Mouse (Mus musculus) kidney, adult 11 months (tissue): ENCODE results near the gene Phex.

Experiments used
- DNase-seq: peaks from one replicate; pipeline ENCODE4 v3.0.0; 2022

Gene Phex

GRCm38 (mm10) chrX:157306796-157307405 lies 108.2 kb downstream of the Phex start:
- DNase-seq = no peak

- no peak for DNase-seq
These were observed 109.3 kb downstream of the Phex start for GRCm38 (mm10) chrX:157305852-157306232.

GRCm38 (mm10) chrX:157305193-157305851 lies 109.8 kb downstream of the Phex start:
- no peak for DNase-seq

- DNase-seq = no peak
These were observed 122.7 kb downstream of the Phex start for GRCm38 (mm10) chrX:157292411-157292810.

GRCm38 (mm10) chrX:157276581-157276980 lies 138.5 kb downstream of the Phex start:
- DNase-seq = no peak

- no peak for DNase-seq
These were observed 141.8 kb downstream of the Phex start for GRCm38 (mm10) chrX:157273291-157273690.

GRCm38 (mm10) chrX:157271609-157272008 lies 143.5 kb downstream of the Phex start:
- no peak for DNase-seq

GRCm38 (mm10) chrX:157269726-157270305 lies 145.3 kb downstream of the Phex start:
- no peak for DNase-seq

- DNase-seq = no peak
These were observed 147.0 kb downstream of the Phex start for GRCm38 (mm10) chrX:157268141-157268540.

- no peak for DNase-seq
These were observed 212.4 kb downstream of the Phex start for GRCm38 (mm10) chrX:157202736-157203135.

GRCm38 (mm10) chrX:157184167-157184566 lies 230.9 kb downstream of the Phex start:
- no peak for DNase-seq

- DNase-seq = no peak
These were observed 234.3 kb downstream of the Phex start for GRCm38 (mm10) chrX:157180845-157181244.

- no peak for DNase-seq
These were observed 251.0 kb downstream of the Phex start for GRCm38 (mm10) chrX:157164142-157164541.

- DNase-seq = no peak
These were observed 251.7 kb downstream of the Phex start for GRCm38 (mm10) chrX:157163394-157163793.

- DNase-seq = no peak
These were observed 270.4 kb downstream of the Phex start for GRCm38 (mm10) chrX:157144675-157145074.

GRCm38 (mm10) chrX:157139601-157140000 lies 275.5 kb downstream of the Phex start:
- DNase-seq = no peak
